In the genomic region with DNA sequence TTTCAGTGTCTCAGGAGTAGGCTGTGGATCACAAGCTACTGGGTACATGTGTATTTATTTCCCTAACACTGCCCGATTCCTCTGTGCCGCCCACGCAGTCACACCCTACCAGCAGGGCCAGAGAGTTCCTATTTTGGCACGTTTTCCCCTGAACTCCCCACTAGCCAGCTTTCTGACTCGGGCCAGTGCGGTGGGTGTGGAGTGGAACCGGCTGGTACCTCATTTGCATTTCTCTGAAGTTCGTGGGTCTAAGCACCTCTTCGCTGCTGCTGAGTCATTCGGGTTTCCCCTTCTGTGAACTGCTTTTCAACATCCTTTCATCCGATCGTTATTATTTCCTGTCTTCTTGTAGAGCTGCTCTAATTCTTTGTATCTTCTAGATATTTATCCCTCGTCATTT, we compare ENCODE assay signal across 9 mouse cellular contexts. TPM values are rescaled to one million over a fixed set of nuclear protein-coding genes. Genes with fewer than 3 reads are reported as not detected.
DNase-seq lines count a peak whose midpoint lies in the region.
"Had no signal": no experiment of that assay in that cellular context is flagged by ENCODE, and none has a peak within 500 bp of the region (broad histone marks: within the 10 kb centered on the region; RNA-seq: fewer than 3 reads in every experiment).

No protein-coding gene starts in this region.

- 65% methylated on average over 13 of the region's 13 CpGs for WGBS in hindbrain, embryonic 10.5 days

- H3K27ac ChIP-seq in hindbrain, embryonic 10.5 days = no peak overlapping the region

- no peak overlapping the region for H3K4me3 ChIP-seq in hindbrain, embryonic 10.5 days

- no peaks in the 10 kb centered on the region for H3K27me3 ChIP-seq in hindbrain, embryonic 10.5 days (ENCODE audit: insufficient read depth, poor library complexity, severe bottlenecking)

- no peaks in the 10 kb centered on the region for H3K4me1 ChIP-seq in hindbrain, embryonic 10.5 days (replicated peaks)

- no peaks in the 10 kb centered on the region for H3K36me3 ChIP-seq in hindbrain, embryonic 10.5 days

- peak; percentile 42 for DNase-seq in testis, postnatal 14 days (ENCODE audit: low spot score)
- DNase-seq in testis, postnatal 10 days (ENCODE audit: low spot score) = no peak
- DNase-seq in T-cell, adult 2 months (ENCODE audit: low spot score) = peak; percentile 85
- DNase-seq in lung, postnatal 14 days = peak; percentile 54
- peak; percentile 53 for DNase-seq in thymus, postnatal 14 days
- no peak for DNase-seq in embryo, embryonic 11 days
- no peak for DNase-seq in hindbrain, embryonic 10.5 days (ENCODE audit: low spot score)
- no peak for DNase-seq in adrenal gland, postnatal 14 days
- DNase-seq: retina, postnatal 1 day had no signal

- H3K9me3 ChIP-seq in hindbrain, embryonic 10.5 days = no peaks in the 10 kb centered on the region

RNA-seq across cellular contexts. Expression of a gene that starts 7.7 kb away (rescaled TPM):
- 2.8 and 3.1 TPM in 2 replicates for polyA plus RNA-seq in hindbrain, embryonic 10.5 days (2016; fragmentation: Nextera tagmentation; extraction: Ambion mirVana)
- total RNA-seq in adrenal gland, postnatal 14 days (2021) = 6.3 and 9.0 TPM in 2 replicates

RNA-seq across cellular contexts. Expression of a gene that starts 59.6 kb away (rescaled TPM):
- 4.9 and 6.1 TPM in 2 replicates for polyA plus RNA-seq in hindbrain, embryonic 10.5 days (2016; fragmentation: Nextera tagmentation; extraction: Ambion mirVana)
- total RNA-seq in adrenal gland, postnatal 14 days (2021) = 47.6 and 52.2 TPM in 2 replicates

Comparison
In these comparisons a context has a peak if more than half of its experiments do, and no peak if none do; other contexts are left out.
1. DNase-seq: peak in testis, postnatal 14 days (single experiment), T-cell, adult 2 months (single experiment), lung, postnatal 14 days (single experiment) and thymus, postnatal 14 days (single experiment); none in testis, postnatal 10 days (single experiment), embryo, embryonic 11 days (single experiment), hindbrain, embryonic 10.5 days (single experiment) and adrenal gland, postnatal 14 days (single experiment).